Mouse (Mus musculus): ENCODE data around the gene Knstrn.

Knstrn gene

GRCm38 (mm10) chr2:118790551-118791525 is 23.0 kb upstream of the Knstrn start:
- no peak for DNase-seq (ENCODE audit: extremely low read depth, low read depth)

GRCm38 (mm10) chr2:118791591-118792258 is 22.1 kb upstream of the Knstrn start:
- DNase-seq (ENCODE audit: extremely low read depth, low read depth) = no peak

GRCm38 (mm10) chr2:118792259-118792613 is 21.6 kb upstream of the Knstrn start:
- DNase-seq (ENCODE audit: extremely low read depth, low read depth) = no peak

- no peak for DNase-seq (ENCODE audit: extremely low read depth, low read depth)
Measured at GRCm38 (mm10) chr2:118793636-118794035, 20.2 kb upstream of the Knstrn start.

- DNase-seq (ENCODE audit: extremely low read depth, low read depth) = no peak
Measured at GRCm38 (mm10) chr2:118802542-118803118, 11.2 kb upstream of the Knstrn start.

GRCm38 (mm10) chr2:118804474-118804873 is 9.3 kb upstream of the Knstrn start:
- DNase-seq (ENCODE audit: extremely low read depth, low read depth) = peak; percentile 77

- DNase-seq (ENCODE audit: extremely low read depth, low read depth) = peak; percentile 49
Measured at GRCm38 (mm10) chr2:118805137-118805536, 8.7 kb upstream of the Knstrn start.

GRCm38 (mm10) chr2:118805756-118806155 is 8.0 kb upstream of the Knstrn start:
- DNase-seq (ENCODE audit: extremely low read depth, low read depth) = no peak

GRCm38 (mm10) chr2:118806860-118807259 is 6.9 kb upstream of the Knstrn start:
- DNase-seq (ENCODE audit: extremely low read depth, low read depth) = no peak

- no peak for DNase-seq (ENCODE audit: extremely low read depth, low read depth)
Measured at GRCm38 (mm10) chr2:118810861-118811260, 2.9 kb upstream of the Knstrn start.

- no peak for DNase-seq (ENCODE audit: extremely low read depth, low read depth)
Measured at GRCm38 (mm10) chr2:118812724-118813123, 1.1 kb upstream of the Knstrn start.

GRCm38 (mm10) chr2:118822800-118823199 is 9.0 kb downstream of the Knstrn start:
- DNase-seq (ENCODE audit: extremely low read depth, low read depth) = no peak

GRCm38 (mm10) chr2:118824396-118824795 is 10.6 kb downstream of the Knstrn start:
- DNase-seq (ENCODE audit: extremely low read depth, low read depth) = no peak

GRCm38 (mm10) chr2:118829096-118829495 is 15.3 kb downstream of the Knstrn start:
- no peak for DNase-seq (ENCODE audit: extremely low read depth, low read depth)

GRCm38 (mm10) chr2:118834061-118834460 is 20.3 kb downstream of the Knstrn start:
- DNase-seq (ENCODE audit: extremely low read depth, low read depth) = no peak

GRCm38 (mm10) chr2:118835115-118835514 is 21.3 kb downstream of the Knstrn start:
- DNase-seq (ENCODE audit: extremely low read depth, low read depth) = no peak

GRCm38 (mm10) chr2:118838330-118838729 is 24.5 kb downstream of the Knstrn start:
- DNase-seq (ENCODE audit: extremely low read depth, low read depth) = no peak

- DNase-seq (ENCODE audit: extremely low read depth, low read depth) = no peak
Measured at GRCm38 (mm10) chr2:118841186-118841585, 27.4 kb downstream of the Knstrn start.

- DNase-seq (ENCODE audit: extremely low read depth, low read depth) = peak; percentile 58
Measured at GRCm38 (mm10) chr2:118841774-118842173, 28.0 kb downstream of the Knstrn start.

- no peak for DNase-seq (ENCODE audit: extremely low read depth, low read depth)
Measured at GRCm38 (mm10) chr2:118844427-118844826, 30.6 kb downstream of the Knstrn start.

- no peak for DNase-seq (ENCODE audit: extremely low read depth, low read depth)
Measured at GRCm38 (mm10) chr2:118846246-118846645, 32.4 kb downstream of the Knstrn start.

GRCm38 (mm10) chr2:118851756-118852155 is 38.0 kb downstream of the Knstrn start:
- no peak for DNase-seq (ENCODE audit: extremely low read depth, low read depth)

All from MEL-GATA-1-ER (cell line).